Mouse (Mus musculus): ENCODE data around the gene Krt27. TPM values are rescaled to one million over a fixed set of nuclear protein-coding genes. Genes with fewer than 3 reads are reported as not detected.

Gene Krt27
- polyA plus RNA-seq (2015; fragmentation: Illumina TruSeq; extraction: RNeasy Lipid Tissue Mini Kit (QIAGEN cat#74804); ENCODE audit: insufficient read depth, low replicate concordance) = not detected

GRCm38 (mm10) chr11:99351004-99351403 lies at the start of gene Krt27:
Gene Krt27, minus strand, starts transcription at chr11:99351104.

DNA sequence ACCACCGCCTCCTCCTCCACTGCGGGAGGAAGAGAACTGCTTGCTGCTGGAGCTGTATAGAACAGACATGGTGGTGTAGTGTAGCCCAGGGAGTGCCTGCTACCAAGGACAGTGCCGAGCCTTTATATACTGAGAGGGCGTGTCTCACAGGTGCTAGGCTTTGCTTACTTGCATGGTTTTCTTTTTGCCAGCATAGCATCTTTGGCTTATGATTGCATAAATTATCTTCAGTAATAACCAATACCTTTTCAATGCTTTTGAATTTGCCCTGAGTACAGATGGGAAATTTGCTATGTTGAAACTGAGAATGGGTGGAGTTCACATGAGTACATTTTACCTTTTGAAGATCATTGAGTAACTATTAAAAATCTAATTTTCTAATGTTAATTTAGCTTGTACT lies 38.4 kb upstream of the Krt27 start, which contains the start of gene Krt10:
Gene Krt10 (minus strand): TSS at position 101 of the 400 bp plus-strand sequence.

DNA sequence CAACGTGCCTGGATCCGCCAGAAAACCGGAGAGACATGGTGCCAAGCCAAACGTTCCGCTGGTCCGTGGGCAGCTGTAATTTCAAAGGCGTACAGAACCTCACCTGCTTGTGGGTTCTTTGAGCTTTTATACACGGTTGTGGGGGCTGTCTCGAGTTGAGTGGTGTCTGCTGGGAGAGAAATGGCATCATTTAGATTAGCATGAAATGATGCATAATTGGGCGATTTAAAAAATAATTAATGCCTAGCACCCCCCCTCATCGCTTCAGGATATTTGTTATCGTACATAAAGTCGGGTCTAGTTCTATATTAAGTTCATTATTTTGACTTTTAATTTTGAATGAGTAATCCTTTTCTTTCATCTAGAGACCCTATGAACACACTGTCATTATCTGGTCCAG lies 23.9 kb upstream of the Krt27 start, which contains the start of gene Krt28:
Gene Krt28 (minus strand): TSS at position 101 of the 400 bp plus-strand sequence.

DNA sequence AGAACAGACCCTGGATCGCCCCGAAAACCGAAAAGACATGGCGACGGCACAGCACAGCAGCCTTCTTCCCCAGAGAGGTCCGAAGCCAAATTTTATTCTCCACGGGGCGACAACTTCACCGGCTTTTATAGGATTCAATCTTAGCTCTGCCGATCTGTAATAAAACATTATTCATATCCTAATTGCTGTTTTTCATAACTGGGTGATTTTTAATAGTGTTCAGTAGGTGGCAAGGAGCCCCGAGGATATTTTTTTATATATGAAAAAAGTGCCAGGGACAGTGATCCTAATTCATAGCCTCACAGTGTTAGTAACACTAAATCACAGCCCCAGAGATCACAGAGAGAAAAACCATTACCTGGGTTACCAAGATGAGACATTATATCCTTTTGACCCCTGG lies 13.0 kb downstream of the Krt27 start, which contains the start of gene Krt26:
Gene Krt26 (minus strand): TSS at position 101 of the 400 bp plus-strand sequence.

DNA sequence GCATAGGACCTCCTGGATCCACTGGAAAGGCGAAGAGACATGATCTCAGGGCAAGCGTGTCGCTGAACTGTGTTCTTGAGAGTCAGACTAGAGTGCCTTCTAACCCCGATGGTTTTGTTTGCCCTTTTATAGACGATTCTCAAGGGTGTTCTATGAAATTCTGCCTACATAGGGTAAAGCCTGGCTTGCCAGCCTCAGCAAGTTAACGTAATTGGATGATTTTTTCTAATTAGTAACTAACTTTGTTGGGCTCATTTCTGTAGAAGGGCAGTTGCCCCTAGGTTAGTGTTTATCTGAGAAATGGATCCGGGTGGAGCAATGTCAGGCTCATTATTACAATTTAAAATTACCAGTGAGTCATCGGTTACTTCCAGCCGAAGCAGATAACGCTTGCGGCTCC lies 28.1 kb downstream of the Krt27 start, which contains the start of gene Krt25:
Gene Krt25 (minus strand): TSS at position 101 of the 400 bp plus-strand sequence.

Other genes with a start within 250 kb of the Krt27 start
- gene Ccr7, start 196.0 kb downstream of the Krt27 start, polyA plus RNA-seq (2015; fragmentation: Illumina TruSeq; extraction: RNeasy Lipid Tissue Mini Kit (QIAGEN cat#74804); ENCODE audit: insufficient read depth, low replicate concordance) = 86.0 TPM
- 150 TPM for gene Smarce1, start 120.1 kb downstream of the Krt27 start, polyA plus RNA-seq (2015; fragmentation: Illumina TruSeq; extraction: RNeasy Lipid Tissue Mini Kit (QIAGEN cat#74804); ENCODE audit: insufficient read depth, low replicate concordance)
- gene Krt222, start 107.0 kb downstream of the Krt27 start, polyA plus RNA-seq (2015; fragmentation: Illumina TruSeq; extraction: RNeasy Lipid Tissue Mini Kit (QIAGEN cat#74804); ENCODE audit: insufficient read depth, low replicate concordance) = 4.5 TPM
- gene Krt24, start 65.8 kb downstream of the Krt27 start, polyA plus RNA-seq (2015; fragmentation: Illumina TruSeq; extraction: RNeasy Lipid Tissue Mini Kit (QIAGEN cat#74804); ENCODE audit: insufficient read depth, low replicate concordance) = not detected
- not detected for gene Krt25, start 28.2 kb downstream of the Krt27 start, polyA plus RNA-seq (2015; fragmentation: Illumina TruSeq; extraction: RNeasy Lipid Tissue Mini Kit (QIAGEN cat#74804); ENCODE audit: insufficient read depth, low replicate concordance)
- gene Krt26, start 13.1 kb downstream of the Krt27 start, polyA plus RNA-seq (2015; fragmentation: Illumina TruSeq; extraction: RNeasy Lipid Tissue Mini Kit (QIAGEN cat#74804); ENCODE audit: insufficient read depth, low replicate concordance) = not detected
- not detected for gene Krt28, start 23.8 kb upstream of the Krt27 start, polyA plus RNA-seq (2015; fragmentation: Illumina TruSeq; extraction: RNeasy Lipid Tissue Mini Kit (QIAGEN cat#74804); ENCODE audit: insufficient read depth, low replicate concordance)
- gene Krt10, start 38.3 kb upstream of the Krt27 start, polyA plus RNA-seq (2015; fragmentation: Illumina TruSeq; extraction: RNeasy Lipid Tissue Mini Kit (QIAGEN cat#74804); ENCODE audit: insufficient read depth, low replicate concordance) = 6.0 TPM
- gene Krt12, start 71.2 kb upstream of the Krt27 start, polyA plus RNA-seq (2015; fragmentation: Illumina TruSeq; extraction: RNeasy Lipid Tissue Mini Kit (QIAGEN cat#74804); ENCODE audit: insufficient read depth, low replicate concordance) = not detected
- gene Krt20, start 87.0 kb upstream of the Krt27 start, polyA plus RNA-seq (2015; fragmentation: Illumina TruSeq; extraction: RNeasy Lipid Tissue Mini Kit (QIAGEN cat#74804); ENCODE audit: insufficient read depth, low replicate concordance) = 1.9 TPM
- gene Krt23, start 142.0 kb upstream of the Krt27 start, polyA plus RNA-seq (2015; fragmentation: Illumina TruSeq; extraction: RNeasy Lipid Tissue Mini Kit (QIAGEN cat#74804); ENCODE audit: insufficient read depth, low replicate concordance) = not detected
- not detected for gene Krt39, start 170.2 kb upstream of the Krt27 start, polyA plus RNA-seq (2015; fragmentation: Illumina TruSeq; extraction: RNeasy Lipid Tissue Mini Kit (QIAGEN cat#74804); ENCODE audit: insufficient read depth, low replicate concordance)
- not detected for gene Krt40, start 192.1 kb upstream of the Krt27 start, polyA plus RNA-seq (2015; fragmentation: Illumina TruSeq; extraction: RNeasy Lipid Tissue Mini Kit (QIAGEN cat#74804); ENCODE audit: insufficient read depth, low replicate concordance)
- not detected for gene Krtap3-3, start 199.8 kb upstream of the Krt27 start, polyA plus RNA-seq (2015; fragmentation: Illumina TruSeq; extraction: RNeasy Lipid Tissue Mini Kit (QIAGEN cat#74804); ENCODE audit: insufficient read depth, low replicate concordance)
- not detected for gene Krtap3-2, start 205.7 kb upstream of the Krt27 start, polyA plus RNA-seq (2015; fragmentation: Illumina TruSeq; extraction: RNeasy Lipid Tissue Mini Kit (QIAGEN cat#74804); ENCODE audit: insufficient read depth, low replicate concordance)
- not detected for gene Gm11939, start 208.4 kb upstream of the Krt27 start, polyA plus RNA-seq (2015; fragmentation: Illumina TruSeq; extraction: RNeasy Lipid Tissue Mini Kit (QIAGEN cat#74804); ENCODE audit: insufficient read depth, low replicate concordance)
- not detected for gene Krtap3-1, start 215.5 kb upstream of the Krt27 start, polyA plus RNA-seq (2015; fragmentation: Illumina TruSeq; extraction: RNeasy Lipid Tissue Mini Kit (QIAGEN cat#74804); ENCODE audit: insufficient read depth, low replicate concordance)
- not detected for gene Krtap1-5, start 229.9 kb upstream of the Krt27 start, polyA plus RNA-seq (2015; fragmentation: Illumina TruSeq; extraction: RNeasy Lipid Tissue Mini Kit (QIAGEN cat#74804); ENCODE audit: insufficient read depth, low replicate concordance)
- not detected for gene Krtap1-4, start 232.6 kb upstream of the Krt27 start, polyA plus RNA-seq (2015; fragmentation: Illumina TruSeq; extraction: RNeasy Lipid Tissue Mini Kit (QIAGEN cat#74804); ENCODE audit: insufficient read depth, low replicate concordance)
- gene Krtap1-3, start 240.2 kb upstream of the Krt27 start, polyA plus RNA-seq (2015; fragmentation: Illumina TruSeq; extraction: RNeasy Lipid Tissue Mini Kit (QIAGEN cat#74804); ENCODE audit: insufficient read depth, low replicate concordance) = not detected
- not detected for gene Krtap9-3, start 247.0 kb upstream of the Krt27 start, polyA plus RNA-seq (2015; fragmentation: Illumina TruSeq; extraction: RNeasy Lipid Tissue Mini Kit (QIAGEN cat#74804); ENCODE audit: insufficient read depth, low replicate concordance)